Mouse (Mus musculus): ENCODE results near the gene 9430038I01Rik.

GRCm38 (mm10) chr7:137364571-137364970 lies 46.0 kb downstream of the 9430038I01Rik start:
- no peak for TF ChIP-seq POLR2A (IDR thresholded peaks at IDR 0.05; ENCODE audit: borderline replicate concordance, extremely low read depth, insufficient read depth, insufficient read length, poor library complexity, severe bottlenecking)
- no peak for TF ChIP-seq CTCF (IDR thresholded peaks at IDR 0.05; ENCODE audit: borderline replicate concordance, extremely low read depth, insufficient read depth, insufficient read length)
